Mouse (Mus musculus): ENCODE results near the gene Lipc.

- TF ChIP-seq POLR2A (IDR thresholded peaks at IDR 0.05; ENCODE audit: borderline replicate concordance, insufficient read depth, low read length) (no peak), CTCF (IDR thresholded peaks at IDR 0.05; ENCODE audit: borderline replicate concordance, insufficient read depth, low read depth, low read length) (no peak)
These were observed 119.8 kb downstream of the Lipc start for GRCm38 (mm10) chr9:70832231-70832630.

All from cerebellum, adult 2 months (tissue).